Mouse (Mus musculus): Measurements from ENCODE around the gene Gle1. TPM values are rescaled to one million over a fixed set of nuclear protein-coding genes. Genes with fewer than 3 reads are reported as not detected.

Gle1 gene
- polyA plus RNA-seq, 1 experiment from 2014 or later = 23.8 TPM

- Histone ChIP-seq H3K4me3 (ENCODE audit: low read depth, low read length) (no peak overlapping the region), H3K36me3 (ENCODE audit: control insufficient read depth, insufficient read depth) (peaks cover 5% of the 10 kb centered on the region), H3K9ac (ENCODE audit: low read depth, low read length) (no peak overlapping the region), H3K27me3 (ENCODE audit: control insufficient read depth, insufficient read depth, low read depth, low read length) (no peaks in the 10 kb centered on the region), H3K27ac (ENCODE audit: low read length) (no peak overlapping the region), H3K9me3 (replicated peaks; ENCODE audit: control insufficient read depth, low read length) (no peaks in the 10 kb centered on the region), H3K4me1 (ENCODE audit: control insufficient read depth, low read depth, low read length) (peaks cover 5% of the 10 kb centered on the region), H3K4me2 (ENCODE audit: low read depth, low read length) (no peak overlapping the region)
- ATAC-seq (ENCODE audit: low read depth) = no peak
- WGBS (ENCODE audit: insufficient replicate concordance) = 89% methylated on average over 7 of the region's 7 CpGs
Observed at GRCm38 (mm10) chr2:29940826-29941225, 5.6 kb downstream of the Gle1 start.

- Histone ChIP-seq H3K27me3 (ENCODE audit: control insufficient read depth, insufficient read depth, low read depth, low read length) (no peaks in the 10 kb centered on the region), H3K9me3 (replicated peaks; ENCODE audit: control insufficient read depth, low read length) (no peaks in the 10 kb centered on the region), H3K9ac (ENCODE audit: low read depth, low read length) (no peak overlapping the region), H3K4me2 (ENCODE audit: low read depth, low read length) (no peak overlapping the region), H3K27ac (ENCODE audit: low read length) (peak overlapping the region; percentile 73), H3K4me3 (ENCODE audit: low read depth, low read length) (no peak overlapping the region), H3K36me3 (ENCODE audit: control insufficient read depth, insufficient read depth) (peaks cover 10% of the 10 kb centered on the region), H3K4me1 (ENCODE audit: control insufficient read depth, low read depth, low read length) (no peaks in the 10 kb centered on the region)
- peak; percentile 82 for ATAC-seq (ENCODE audit: low read depth)
- 55% methylated on average over 1 of the region's 1 CpGs for WGBS (ENCODE audit: insufficient replicate concordance)
Observed at GRCm38 (mm10) chr2:29944723-29945122, 9.5 kb downstream of the Gle1 start.

DNA sequence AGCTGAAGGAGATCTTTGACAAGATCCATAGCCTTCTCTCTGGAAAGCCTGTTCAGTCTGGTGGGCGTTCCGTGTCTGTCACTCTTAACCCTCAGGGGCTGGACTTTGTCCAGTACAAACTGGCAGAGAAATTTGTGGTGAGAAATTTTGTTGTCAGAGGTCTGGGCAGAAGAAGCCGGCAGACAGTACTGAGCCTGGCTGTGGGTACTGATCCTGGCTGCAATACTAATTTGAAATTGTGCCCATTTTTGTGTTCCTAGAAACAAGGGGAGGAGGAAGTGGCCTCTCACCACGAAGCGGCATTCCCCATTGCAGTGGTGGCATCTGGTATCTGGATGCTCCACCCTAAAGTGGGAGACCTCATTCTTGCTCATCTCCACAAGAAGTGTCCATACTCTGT, 13.7 kb downstream of the Gle1 start:
- no peak overlapping the region for H3K9ac ChIP-seq (ENCODE audit: low read depth, low read length)
- no peaks in the 10 kb centered on the region for H3K27me3 ChIP-seq (ENCODE audit: control insufficient read depth, insufficient read depth, low read depth, low read length)
- H3K4me1 ChIP-seq (ENCODE audit: control insufficient read depth, low read depth, low read length) = no peaks in the 10 kb centered on the region
- H3K4me3 ChIP-seq (ENCODE audit: low read depth, low read length) = no peak overlapping the region
- 79% methylated on average over 5 of the region's 5 CpGs for WGBS (ENCODE audit: insufficient replicate concordance)
- H3K9me3 ChIP-seq (replicated peaks; ENCODE audit: control insufficient read depth, low read length) = no peaks in the 10 kb centered on the region
- H3K36me3 ChIP-seq (ENCODE audit: control insufficient read depth, insufficient read depth) = peaks cover 23% of the 10 kb centered on the region
- no peak overlapping the region for H3K27ac ChIP-seq (ENCODE audit: low read length)
- no peak for ATAC-seq (ENCODE audit: low read depth)
- no peak overlapping the region for H3K4me2 ChIP-seq (ENCODE audit: low read depth, low read length)

DNA sequence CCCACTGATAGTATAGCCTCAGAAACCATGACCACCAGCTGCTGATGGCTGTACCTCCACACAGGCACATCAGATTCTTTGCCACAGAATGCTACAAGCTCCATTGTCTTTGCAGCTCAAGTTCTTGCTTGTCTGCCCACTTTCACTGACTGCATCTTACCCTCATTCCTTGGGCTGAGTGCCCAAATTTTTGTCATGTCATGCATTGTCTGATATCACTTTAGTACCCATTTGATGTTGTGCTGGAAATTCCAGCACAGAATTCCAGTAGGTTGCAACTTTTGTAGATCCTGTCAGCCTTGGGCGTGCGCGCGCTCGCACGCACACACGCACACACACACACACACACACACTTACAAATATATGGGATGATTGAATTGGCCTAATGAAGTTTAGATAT, 26.0 kb downstream of the Gle1 start:
- no peak for ATAC-seq (ENCODE audit: low read depth)
- peaks cover 8% of the 10 kb centered on the region; the same call in 1 of the 2 replicates for H3K36me3 ChIP-seq (ENCODE audit: control insufficient read depth, insufficient read depth)
- 91% methylated on average over 7 of the region's 7 CpGs for WGBS (ENCODE audit: insufficient replicate concordance)

GRCm38 (mm10) chr2:29964354-29965249, 29.4 kb downstream of the Gle1 start:
- no peaks in the 10 kb centered on the region for H3K9me3 ChIP-seq (replicated peaks; ENCODE audit: control insufficient read depth, low read length)
- peaks cover 3% of the 10 kb centered on the region; the same call in 1 of the 2 replicates for H3K4me1 ChIP-seq (ENCODE audit: control insufficient read depth, low read depth, low read length)
- H3K4me3 ChIP-seq (ENCODE audit: low read depth, low read length) = peak overlapping the region; percentile 67
- H3K27ac ChIP-seq (ENCODE audit: low read length) = peak overlapping the region; percentile 48
- H3K27me3 ChIP-seq (ENCODE audit: control insufficient read depth, insufficient read depth, low read depth, low read length) = peaks cover 55% of the 10 kb centered on the region
- H3K4me2 ChIP-seq (ENCODE audit: low read depth, low read length) = peak overlapping the region; percentile 52
- peaks cover 2% of the 10 kb centered on the region; the same call in 1 of the 2 replicates for H3K36me3 ChIP-seq (ENCODE audit: control insufficient read depth, insufficient read depth)
- no peak for ATAC-seq (ENCODE audit: low read depth)
- 15% methylated on average over 10 of the region's 10 CpGs for WGBS (ENCODE audit: insufficient replicate concordance)
- peak overlapping the region; percentile 45 for H3K9ac ChIP-seq (ENCODE audit: low read depth, low read length)

More for the DNA sequence above, 26.0 kb downstream of the Gle1 start:
- Histone ChIP-seq H3K27me3 (ENCODE audit: control insufficient read depth, insufficient read depth, low read depth, low read length) (peaks cover 29% of the 10 kb centered on the region), H3K4me1 (ENCODE audit: control insufficient read depth, low read depth, low read length) (peaks cover 3% of the 10 kb centered on the region; the same call in 1 of the 2 replicates), H3K27ac (ENCODE audit: low read length) (no peak overlapping the region), H3K9ac (ENCODE audit: low read depth, low read length) (no peak overlapping the region), H3K4me2 (ENCODE audit: low read depth, low read length) (no peak overlapping the region), H3K4me3 (ENCODE audit: low read depth, low read length) (no peak overlapping the region), H3K9me3 (replicated peaks; ENCODE audit: control insufficient read depth, low read length) (no peaks in the 10 kb centered on the region)

DNA sequence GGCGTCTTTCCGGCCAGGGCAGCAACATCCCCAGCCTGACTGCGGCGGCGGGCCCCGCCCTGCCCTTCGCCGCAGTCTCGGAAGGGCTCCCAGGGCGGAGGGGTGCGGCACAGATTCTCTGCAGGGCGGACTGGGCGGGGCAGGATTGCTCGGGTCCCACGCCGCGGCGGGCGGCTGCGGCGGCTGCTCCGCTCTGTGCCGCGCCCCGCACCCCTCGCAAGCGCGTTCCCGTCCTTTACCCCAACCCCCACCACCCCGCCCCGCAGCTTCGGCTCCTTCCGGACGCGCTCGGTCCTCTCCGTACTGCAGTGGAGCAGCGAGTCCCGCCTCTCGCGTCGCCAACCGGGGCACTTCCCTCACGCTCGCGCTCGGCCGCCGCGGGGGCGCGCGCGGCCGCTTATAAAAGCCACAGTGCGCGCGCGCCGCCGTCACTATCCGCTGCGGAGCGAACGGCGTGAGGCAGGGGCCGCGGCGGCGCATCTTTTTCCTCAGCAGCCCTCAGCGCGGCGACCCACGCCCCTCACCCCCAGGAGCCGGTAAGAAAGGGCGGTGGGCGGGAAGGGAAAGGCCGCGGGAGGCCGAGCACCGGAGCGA, 30.1 kb downstream of the Gle1 start, which contains the start of gene Sptan1:
Gene Sptan1, plus strand, starts transcription at position 311 of the 594 bp plus-strand sequence.
- H3K4me1 ChIP-seq (ENCODE audit: control insufficient read depth, low read depth, low read length) = peaks cover 3% of the 10 kb centered on the region; the same call in 1 of the 2 replicates
- peak within 1 kb of the TSS; percentile 67 for H3K4me3 ChIP-seq (ENCODE audit: low read depth, low read length)
- H3K4me2 ChIP-seq (ENCODE audit: low read depth, low read length) = peak within 1 kb of the TSS; percentile 52
- H3K27ac ChIP-seq (ENCODE audit: low read length) = peak within 1 kb of the TSS; percentile 48
- H3K27me3 ChIP-seq (ENCODE audit: control insufficient read depth, insufficient read depth, low read depth, low read length) = peaks cover 57% of the 10 kb centered on the region
- peak within 1 kb of the TSS; percentile 68 for H3K9ac ChIP-seq (ENCODE audit: low read depth, low read length)
- WGBS (ENCODE audit: insufficient replicate concordance) = under 1% methylated on average over 82 of the region's 82 CpGs
- ATAC-seq (ENCODE audit: low read depth) = peak; percentile 96
- H3K9me3 ChIP-seq (replicated peaks; ENCODE audit: control insufficient read depth, low read length) = no peaks in the 10 kb centered on the region
- no peaks in the 10 kb centered on the region for H3K36me3 ChIP-seq (ENCODE audit: control insufficient read depth, insufficient read depth)

DNA sequence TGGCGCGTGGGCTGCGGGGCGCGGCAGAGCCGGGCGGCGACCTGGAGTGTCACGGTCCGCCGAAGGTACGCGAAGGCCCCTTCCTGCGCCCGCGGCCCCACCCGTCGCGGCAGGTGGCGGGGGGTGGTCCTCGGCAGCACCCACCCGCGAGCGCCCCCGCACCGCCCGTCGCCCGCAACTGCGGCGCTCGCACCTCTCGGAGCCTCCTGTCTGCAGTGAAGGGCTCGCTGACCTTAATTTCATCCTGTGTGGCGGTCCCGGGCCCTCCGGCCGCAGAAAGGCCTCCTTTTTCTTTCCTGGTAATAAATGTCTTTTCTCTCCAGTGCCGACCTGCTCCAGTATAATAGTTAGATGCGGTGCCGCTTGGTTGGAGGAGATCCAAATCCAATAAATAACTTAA, 30.7 kb downstream of the Gle1 start:
- no peaks in the 10 kb centered on the region for H3K36me3 ChIP-seq (ENCODE audit: control insufficient read depth, insufficient read depth)
- H3K27me3 ChIP-seq (ENCODE audit: control insufficient read depth, insufficient read depth, low read depth, low read length) = peaks cover 57% of the 10 kb centered on the region
- WGBS (ENCODE audit: insufficient replicate concordance) = 2% methylated on average over 39 of the region's 41 CpGs
- H3K9ac ChIP-seq (ENCODE audit: low read depth, low read length) = peak overlapping the region; percentile 68
- no peak for ATAC-seq (ENCODE audit: low read depth)
- H3K4me3 ChIP-seq (ENCODE audit: low read depth, low read length) = peak overlapping the region; percentile 67
- H3K4me1 ChIP-seq (ENCODE audit: control insufficient read depth, low read depth, low read length) = peaks cover 3% of the 10 kb centered on the region; the same call in 1 of the 2 replicates
- no peaks in the 10 kb centered on the region for H3K9me3 ChIP-seq (replicated peaks; ENCODE audit: control insufficient read depth, low read length)
- peak overlapping the region; percentile 20; the same call in 1 of the 2 replicates for H3K27ac ChIP-seq (ENCODE audit: low read length)
- peak overlapping the region; percentile 52 for H3K4me2 ChIP-seq (ENCODE audit: low read depth, low read length)

GRCm38 (mm10) chr2:29966826-29967225, 31.6 kb downstream of the Gle1 start:
- 57% methylated on average over 2 of the region's 2 CpGs for WGBS (ENCODE audit: insufficient replicate concordance)
- Histone ChIP-seq H3K9me3 (replicated peaks; ENCODE audit: control insufficient read depth, low read length) (no peaks in the 10 kb centered on the region), H3K27ac (ENCODE audit: low read length) (no peak overlapping the region), H3K4me3 (ENCODE audit: low read depth, low read length) (peak overlapping the region; percentile 67; the same call in 1 of the 2 replicates), H3K9ac (ENCODE audit: low read depth, low read length) (no peak overlapping the region), H3K36me3 (ENCODE audit: control insufficient read depth, insufficient read depth) (no peaks in the 10 kb centered on the region), H3K4me1 (ENCODE audit: control insufficient read depth, low read depth, low read length) (peaks cover 4% of the 10 kb centered on the region; the same call in 1 of the 2 replicates), H3K4me2 (ENCODE audit: low read depth, low read length) (peak overlapping the region; percentile 52; the same call in 1 of the 2 replicates), H3K27me3 (ENCODE audit: control insufficient read depth, insufficient read depth, low read depth, low read length) (peaks cover 57% of the 10 kb centered on the region)
- no peak for ATAC-seq (ENCODE audit: low read depth)

Data from liver, embryonic 16.5 days (tissue).